In the genomic region with DNA sequence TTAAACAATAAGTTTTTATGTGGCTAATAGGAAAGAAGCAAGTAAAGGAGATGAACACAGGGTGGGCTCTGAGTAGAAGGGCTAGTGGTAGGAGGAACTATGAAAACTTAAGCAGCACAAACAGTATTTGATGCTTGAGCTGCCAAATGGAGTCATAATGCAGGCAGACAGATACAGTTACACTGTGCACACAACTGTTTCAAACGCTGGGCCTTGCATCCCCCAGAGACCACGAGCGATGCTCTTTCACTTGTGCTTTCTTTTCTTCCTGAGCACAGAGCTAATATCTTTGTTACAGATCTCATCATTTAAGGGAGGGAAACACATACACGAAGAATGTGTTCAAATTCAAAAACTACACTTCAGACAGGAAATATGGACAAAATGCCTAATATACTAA, we compare ENCODE assay signal across 26 mouse cellular contexts.
A peak's percentile ranks its signal among the peaks of the same experiment; 100 is the strongest.
DNase-seq lines count a peak whose midpoint lies in the region; ATAC-seq and TF ChIP-seq lines count a peak whose summit lies in the region.
"Had no signal": no experiment of that assay in that cellular context is flagged by ENCODE, and none has a peak within 500 bp of the region (broad histone marks: within the 10 kb centered on the region; RNA-seq: fewer than 3 reads in every experiment).

No protein-coding gene starts in this region.

- no peak for ATAC-seq in limb, embryonic 12.5 days (ENCODE audit: insufficient number of reproducible peaks, insufficient read depth, low FRiP score, low TSS enrichment, low read depth)
- no peak for ATAC-seq in midbrain, postnatal 0 days (ENCODE audit: low FRiP score)
- ATAC-seq: activated CD4-positive, CD25-positive, alpha-beta regulatory T cell, adult 4 months; forebrain, postnatal 0 days; hindbrain, embryonic 16.5 days; intestine, embryonic 16.5 days; midbrain, embryonic 13.5 days had no signal

- H3K27me3 ChIP-seq in limb, embryonic 12.5 days = peaks cover 12% of the 10 kb centered on the region
- no peaks in the 10 kb centered on the region for H3K27me3 ChIP-seq in midbrain, postnatal 0 days (ENCODE audit: insufficient read depth, low read length)
- H3K27me3 ChIP-seq: heart, embryonic 15.5 days; liver, embryonic 15.5 days; lung, embryonic 15.5 days; neural tube, embryonic 12.5 days had no signal

- no peak for TF ChIP-seq CTCF in layer of hippocampus, adult 2 months (conservative IDR thresholded peaks at IDR 0.05)
- TF ChIP-seq CTCF in midbrain, postnatal 0 days (IDR thresholded peaks at IDR 0.05) = no peak

- H3K27ac ChIP-seq in layer of hippocampus, adult 2 months = peak overlapping the region; percentile 10; the same call in 1 of the 2 replicates
- peak overlapping the region; percentile 17; the same call in 1 of the 2 replicates for H3K27ac ChIP-seq in limb, embryonic 12.5 days
- no peak overlapping the region for H3K27ac ChIP-seq in midbrain, postnatal 0 days (ENCODE audit: low read depth, low read length)
- H3K27ac ChIP-seq: forebrain, embryonic 10.5 days; heart, embryonic 15.5 days; hindbrain, embryonic 10.5 days; liver, embryonic 15.5 days; lung, embryonic 15.5 days; midbrain, embryonic 13.5 days; neural tube, embryonic 12.5 days had no signal

- H3K4me2 ChIP-seq in limb, embryonic 12.5 days = no peak overlapping the region
- H3K4me2 ChIP-seq in midbrain, postnatal 0 days (ENCODE audit: low read depth, low read length, poor library complexity, severe bottlenecking) = no peak overlapping the region
- H3K4me2 ChIP-seq: heart, embryonic 15.5 days; liver, embryonic 15.5 days; lung, embryonic 15.5 days; midbrain, embryonic 13.5 days; neural tube, embryonic 12.5 days had no signal

- DNase-seq in gastrocnemius, adult 18-20 months (ENCODE audit: low spot score) = peak; percentile 18
- no peak for DNase-seq in gastrocnemius, postnatal 36 days
- DNase-seq in layer of hippocampus, adult 2 months (ENCODE audit: low spot score in 2 of 2) = no peak
- no peak for DNase-seq in layer of hippocampus, postnatal 10 days (ENCODE audit: low spot score in 2 of 2)
- DNase-seq in right cerebral cortex, postnatal 4 days = no peak
- DNase-seq in midbrain, postnatal 0 days (ENCODE audit: low spot score) = no peak
- DNase-seq: adrenal gland, adult 8-10 months; cerebellum, adult 18-20 months; cerebellum, postnatal 14 days; forebrain, postnatal 0 days; kidney, postnatal 25 days; liver; lung, postnatal 36 days; retina, postnatal 1 day had no signal

- no peak overlapping the region for H3K4me3 ChIP-seq in layer of hippocampus, adult 2 months
- H3K4me3 ChIP-seq in limb, embryonic 12.5 days (replicated peaks) = no peak overlapping the region
- H3K4me3 ChIP-seq in midbrain, postnatal 0 days (ENCODE audit: low read depth, low read length) = no peak overlapping the region
- H3K4me3 ChIP-seq: forebrain, embryonic 10.5 days; heart, embryonic 15.5 days; hindbrain, embryonic 10.5 days; liver, embryonic 15.5 days; lung, embryonic 15.5 days; megakaryocyte, embryonic 14.5 days; midbrain, embryonic 13.5 days; neural tube, embryonic 12.5 days had no signal

- H3K36me3 ChIP-seq in limb, embryonic 12.5 days = no peaks in the 10 kb centered on the region
- no peaks in the 10 kb centered on the region for H3K36me3 ChIP-seq in midbrain, postnatal 0 days (ENCODE audit: insufficient read depth, low read length)
- H3K36me3 ChIP-seq: heart, embryonic 15.5 days; hindbrain, embryonic 10.5 days; liver, embryonic 15.5 days; lung, embryonic 15.5 days; midbrain, embryonic 13.5 days; neural tube, embryonic 12.5 days had no signal

- 0 out of 2 replicates have a peak, but pooled peaks cover 4% of the 10 kb centered on the region for H3K4me1 ChIP-seq in limb, embryonic 12.5 days (replicated peaks)
- H3K4me1 ChIP-seq in midbrain, postnatal 0 days (ENCODE audit: insufficient read depth, low read length) = no peaks in the 10 kb centered on the region
- H3K4me1 ChIP-seq: heart, embryonic 15.5 days; hindbrain, embryonic 10.5 days; liver, embryonic 15.5 days; lung, embryonic 15.5 days; megakaryocyte, embryonic 14.5 days; neural tube, embryonic 12.5 days had no signal

- H3K9ac ChIP-seq in limb, embryonic 12.5 days (replicated peaks) = no peak overlapping the region
- H3K9ac ChIP-seq in midbrain, postnatal 0 days (replicated peaks; ENCODE audit: low read length, poor library complexity, severe bottlenecking) = no peak overlapping the region
- H3K9ac ChIP-seq: forebrain, postnatal 0 days; heart, embryonic 15.5 days; liver, embryonic 15.5 days; lung, embryonic 15.5 days; midbrain, embryonic 13.5 days; neural tube, embryonic 12.5 days had no signal

- intact Hi-C loops in gastrocnemius, postnatal 36 days (cut with DNase I) = no loop called here

- H3K9me3 ChIP-seq in limb, embryonic 12.5 days = no peaks in the 10 kb centered on the region
- no peaks in the 10 kb centered on the region for H3K9me3 ChIP-seq in midbrain, postnatal 0 days (ENCODE audit: low read length)
- H3K9me3 ChIP-seq: forebrain, embryonic 10.5 days; heart, embryonic 15.5 days; hindbrain, embryonic 10.5 days; liver, embryonic 15.5 days; lung, embryonic 15.5 days; megakaryocyte, embryonic 14.5 days; midbrain, embryonic 13.5 days; neural tube, embryonic 12.5 days had no signal

- WGBS in limb, embryonic 12.5 days = 62% methylated on average over 4 of the region's 4 CpGs
- 62% methylated on average over 4 of the region's 4 CpGs for WGBS in midbrain, postnatal 0 days
